Mouse (Mus musculus): ENCODE measurements around the gene Washc2. TPM values are rescaled to one million over a fixed set of nuclear protein-coding genes. Genes with fewer than 3 reads are reported as not detected.
"Not testable (repeated sequence)": the region's sequence is repeated elsewhere in the genome, so short reads cannot be mapped to it uniquely, and the experiment has no call there.

Gene Washc2
- polyA plus RNA-seq (2016; fragmentation: Nextera tagmentation; extraction: Ambion mirVana) = 51.3 and 54.5 TPM in 2 replicates

GRCm38 (mm10) chr6:116207729-116208534 lies at the start of gene Washc2:
Washc2 (plus strand) TSS chr6:116208038.
- Histone ChIP-seq H3K4me1 (peaks cover 17% of the 10 kb centered on the region), H3K36me3 (replicated peaks) (peaks cover 29% of the 10 kb centered on the region), H3K27ac (replicated peaks) (peak within 1 kb of the TSS; percentile 89), H3K27me3 (replicated peaks; ENCODE audit: low read depth, poor library complexity, severe bottlenecking) (no peaks in the 10 kb centered on the region), H3K9me3 (no peaks in the 10 kb centered on the region), H3K4me3 (peak within 1 kb of the TSS; percentile 79)
- peak; percentile 95 for DNase-seq (ENCODE audit: low spot score)
- under 1% methylated on average over 51 of the region's 51 CpGs for WGBS

- Histone ChIP-seq H3K4me3 (no peak overlapping the region), H3K4me1 (no peaks in the 10 kb centered on the region), H3K27me3 (replicated peaks; ENCODE audit: low read depth, poor library complexity, severe bottlenecking) (no peaks in the 10 kb centered on the region), H3K27ac (replicated peaks) (no peak overlapping the region), H3K36me3 (replicated peaks) (peaks cover 23% of the 10 kb centered on the region), H3K9me3 (no peaks in the 10 kb centered on the region)
- no peak for DNase-seq (ENCODE audit: low spot score)
- WGBS = 90% methylated on average over 1 of the region's 1 CpGs
These were observed 41.5 kb upstream of the Washc2 start for GRCm38 (mm10) chr6:116166383-116166782.

- H3K9me3 ChIP-seq; H3K27me3 ChIP-seq (replicated peaks; ENCODE audit: low read depth, poor library complexity, severe bottlenecking); H3K4me1 ChIP-seq; H3K27ac ChIP-seq (replicated peaks); H3K4me3 ChIP-seq; DNase-seq (ENCODE audit: low spot score): not testable (repeated sequence)
- H3K36me3 ChIP-seq (replicated peaks) = peaks cover 35% of the 10 kb centered on the region
- 69% methylated on average over 37 of the region's 37 CpGs for WGBS
These were observed 34.2 kb upstream of the Washc2 start for GRCm38 (mm10) chr6:116173511-116174099.

- Histone ChIP-seq H3K9me3 (no peaks in the 10 kb centered on the region), H3K27me3 (replicated peaks; ENCODE audit: low read depth, poor library complexity, severe bottlenecking) (no peaks in the 10 kb centered on the region), H3K27ac (replicated peaks) (no peak overlapping the region), H3K4me3 (no peak overlapping the region), H3K4me1 (no peaks in the 10 kb centered on the region), H3K36me3 (replicated peaks) (peaks cover 48% of the 10 kb centered on the region)
- no peak for DNase-seq (ENCODE audit: low spot score)
- 90% methylated on average over 2 of the region's 2 CpGs for WGBS
These were observed 29.5 kb upstream of the Washc2 start for GRCm38 (mm10) chr6:116178376-116178775.

- Histone ChIP-seq H3K4me1 (no peaks in the 10 kb centered on the region), H3K27me3 (replicated peaks; ENCODE audit: low read depth, poor library complexity, severe bottlenecking) (no peaks in the 10 kb centered on the region), H3K4me3 (no peak overlapping the region), H3K9me3 (no peaks in the 10 kb centered on the region), H3K36me3 (replicated peaks) (peaks cover 47% of the 10 kb centered on the region), H3K27ac (replicated peaks) (no peak overlapping the region)
- no peak for DNase-seq (ENCODE audit: low spot score)
- 66% methylated on average over 3 of the region's 3 CpGs for WGBS
These were observed 27.1 kb upstream of the Washc2 start for GRCm38 (mm10) chr6:116180731-116181130.

- Histone ChIP-seq H3K9me3 (no peaks in the 10 kb centered on the region), H3K27me3 (replicated peaks; ENCODE audit: low read depth, poor library complexity, severe bottlenecking) (no peaks in the 10 kb centered on the region), H3K27ac (replicated peaks) (no peak overlapping the region), H3K4me1 (no peaks in the 10 kb centered on the region), H3K36me3 (replicated peaks) (peaks cover 37% of the 10 kb centered on the region), H3K4me3 (no peak overlapping the region)
- DNase-seq (ENCODE audit: low spot score) = no peak
- WGBS = 86% methylated on average over 5 of the region's 5 CpGs
These were observed 24.3 kb upstream of the Washc2 start for GRCm38 (mm10) chr6:116183509-116183908.

GRCm38 (mm10) chr6:116186485-116186884 lies 21.4 kb upstream of the Washc2 start:
- WGBS = 44% methylated on average over 2 of the region's 2 CpGs
- no peak overlapping the region for H3K27ac ChIP-seq (replicated peaks)
- peaks cover 20% of the 10 kb centered on the region for H3K36me3 ChIP-seq (replicated peaks)
- no peaks in the 10 kb centered on the region for H3K27me3 ChIP-seq (replicated peaks; ENCODE audit: low read depth, poor library complexity, severe bottlenecking)
- H3K4me3 ChIP-seq = no peak overlapping the region
- no peaks in the 10 kb centered on the region for H3K9me3 ChIP-seq
- peaks cover 8% of the 10 kb centered on the region for H3K4me1 ChIP-seq
- DNase-seq (ENCODE audit: low spot score) = no peak

GRCm38 (mm10) chr6:116189417-116189816 lies 18.4 kb upstream of the Washc2 start:
- Histone ChIP-seq H3K27ac (replicated peaks) (no peak overlapping the region), H3K9me3 (no peaks in the 10 kb centered on the region), H3K27me3 (replicated peaks; ENCODE audit: low read depth, poor library complexity, severe bottlenecking) (no peaks in the 10 kb centered on the region), H3K4me3 (no peak overlapping the region), H3K4me1 (peaks cover 25% of the 10 kb centered on the region), H3K36me3 (replicated peaks) (peaks cover 13% of the 10 kb centered on the region; the same call in 1 of the 2 replicates)
- DNase-seq (ENCODE audit: low spot score) = no peak
- 67% methylated on average over 1 of the region's 1 CpGs for WGBS

GRCm38 (mm10) chr6:116192809-116193311 lies 15.0 kb upstream of the Washc2 start:
- DNase-seq (ENCODE audit: low spot score) = peak; percentile 79
- Histone ChIP-seq H3K4me3 (peak overlapping the region; percentile 96), H3K36me3 (replicated peaks) (no peaks in the 10 kb centered on the region), H3K27ac (replicated peaks) (peak overlapping the region; percentile 93), H3K4me1 (peaks cover 25% of the 10 kb centered on the region), H3K27me3 (replicated peaks; ENCODE audit: low read depth, poor library complexity, severe bottlenecking) (no peaks in the 10 kb centered on the region), H3K9me3 (no peaks in the 10 kb centered on the region)
- WGBS = under 1% methylated on average over 51 of the region's 51 CpGs

- Histone ChIP-seq H3K27me3 (replicated peaks; ENCODE audit: low read depth, poor library complexity, severe bottlenecking) (no peaks in the 10 kb centered on the region), H3K4me1 (peaks cover 25% of the 10 kb centered on the region), H3K27ac (replicated peaks) (peak within 1 kb of the TSS; percentile 93), H3K9me3 (no peaks in the 10 kb centered on the region), H3K36me3 (replicated peaks) (no peaks in the 10 kb centered on the region), H3K4me3 (peak within 1 kb of the TSS; percentile 96)
- under 1% methylated on average over 63 of the region's 68 CpGs for WGBS
- peak; percentile 99 for DNase-seq (ENCODE audit: low spot score)
These were observed 14.1 kb upstream of the Washc2 start, which contains the start of gene Tmcc1 for GRCm38 (mm10) chr6:116193394-116194393. Tmcc1 (minus strand) TSS chr6:116193486.

GRCm38 (mm10) chr6:116195811-116196210 lies 12.0 kb upstream of the Washc2 start:
- H3K4me1 ChIP-seq = peaks cover 21% of the 10 kb centered on the region
- no peaks in the 10 kb centered on the region for H3K9me3 ChIP-seq
- H3K4me3 ChIP-seq = no peak overlapping the region
- WGBS = 62% methylated on average over 8 of the region's 8 CpGs
- DNase-seq (ENCODE audit: low spot score) = no peak
- H3K27me3 ChIP-seq (replicated peaks; ENCODE audit: low read depth, poor library complexity, severe bottlenecking) = no peaks in the 10 kb centered on the region
- no peak overlapping the region for H3K27ac ChIP-seq (replicated peaks)
- no peaks in the 10 kb centered on the region for H3K36me3 ChIP-seq (replicated peaks)

- peak; percentile 10 for DNase-seq (ENCODE audit: low spot score)
- WGBS = 37% methylated on average over 3 of the region's 3 CpGs
- peaks cover 6% of the 10 kb centered on the region for H3K4me1 ChIP-seq
These were observed 9.7 kb upstream of the Washc2 start for GRCm38 (mm10) chr6:116198173-116198572.

More at GRCm38 (mm10) chr6:116198173-116198572, 9.7 kb upstream of the Washc2 start:
- 0 out of 2 replicates have a peak, but pooled peaks cover 3% of the 10 kb centered on the region for H3K27me3 ChIP-seq (replicated peaks; ENCODE audit: low read depth, poor library complexity, severe bottlenecking)
- H3K9me3 ChIP-seq = no peaks in the 10 kb centered on the region
- H3K27ac ChIP-seq (replicated peaks) = no peak overlapping the region
- no peaks in the 10 kb centered on the region for H3K36me3 ChIP-seq (replicated peaks)
- H3K4me3 ChIP-seq = no peak overlapping the region

All from embryonic facial prominence, embryonic 10.5 days (tissue).